Mouse (Mus musculus) embryonic facial prominence, embryonic 13.5 days (tissue): ENCODE measurements around the gene Procr. TPM values are rescaled to one million over a fixed set of nuclear protein-coding genes. Genes with fewer than 3 reads are reported as not detected.

ENCODE experiments used
- polyA plus RNA-seq: library from polyadenylated mRNA; unstranded; fragments of >200 nt; fragmentation: Nextera tagmentation; extraction: Ambion mirVana; gene quantifications from 2 replicates; pipeline ENCODE4 v1.2.1, GENCODE M21; 2015

Gene Procr
- polyA plus RNA-seq, 1 experiment from 2014 or later: 4.9 TPM

Other genes starting within 250 kb of the Procr start
- gene Acss2, start 233.2 kb upstream of the Procr start, polyA plus RNA-seq: 12.2 and 13.1 TPM in 2 replicates
- 13.7 and 14.3 TPM in 2 replicates for gene Ggt7, start 232.9 kb upstream of the Procr start, polyA plus RNA-seq
- gene Gss, start 158.3 kb upstream of the Procr start, polyA plus RNA-seq: 32.2 and 35.5 TPM in 2 replicates
- gene Myh7b, start 139.9 kb upstream of the Procr start, polyA plus RNA-seq: 0.28 and 0.55 TPM in 2 replicates
- gene Trpc4ap, start 58.7 kb upstream of the Procr start, polyA plus RNA-seq: 137 and 142 TPM in 2 replicates
- gene Edem2, start 21.6 kb upstream of the Procr start, polyA plus RNA-seq: 27.5 and 32.5 TPM in 2 replicates
- not detected in 2 replicates for gene Gm17581, start 15.3 kb upstream of the Procr start, polyA plus RNA-seq
- 0.14 and 0.32 TPM in 2 replicates for gene Mmp24, start 24.2 kb downstream of the Procr start, polyA plus RNA-seq
- gene BC029722, start 68.3 kb downstream of the Procr start, polyA plus RNA-seq: 16.6 and 17.5 TPM in 2 replicates
- 174 and 201 TPM in 2 replicates for gene Eif6, start 75.8 kb downstream of the Procr start, polyA plus RNA-seq
- 0.98 and 1.6 TPM in 2 replicates for gene Fam83c, start 83.7 kb downstream of the Procr start, polyA plus RNA-seq
- 58.6 and 67.5 TPM in 2 replicates for gene Uqcc1, start 179.2 kb downstream of the Procr start, polyA plus RNA-seq
- gene Gm15557, start 189.6 kb downstream of the Procr start, polyA plus RNA-seq: not detected in 2 replicates
- gene Gdf5, start 194.2 kb downstream of the Procr start, polyA plus RNA-seq: 2.7 and 2.8 TPM in 2 replicates
- gene Cep250, start 205.3 kb downstream of the Procr start, polyA plus RNA-seq: 33.0 and 35.7 TPM in 2 replicates